ENCODE assay signal across 8 mouse cellular contexts in the genomic region with DNA sequence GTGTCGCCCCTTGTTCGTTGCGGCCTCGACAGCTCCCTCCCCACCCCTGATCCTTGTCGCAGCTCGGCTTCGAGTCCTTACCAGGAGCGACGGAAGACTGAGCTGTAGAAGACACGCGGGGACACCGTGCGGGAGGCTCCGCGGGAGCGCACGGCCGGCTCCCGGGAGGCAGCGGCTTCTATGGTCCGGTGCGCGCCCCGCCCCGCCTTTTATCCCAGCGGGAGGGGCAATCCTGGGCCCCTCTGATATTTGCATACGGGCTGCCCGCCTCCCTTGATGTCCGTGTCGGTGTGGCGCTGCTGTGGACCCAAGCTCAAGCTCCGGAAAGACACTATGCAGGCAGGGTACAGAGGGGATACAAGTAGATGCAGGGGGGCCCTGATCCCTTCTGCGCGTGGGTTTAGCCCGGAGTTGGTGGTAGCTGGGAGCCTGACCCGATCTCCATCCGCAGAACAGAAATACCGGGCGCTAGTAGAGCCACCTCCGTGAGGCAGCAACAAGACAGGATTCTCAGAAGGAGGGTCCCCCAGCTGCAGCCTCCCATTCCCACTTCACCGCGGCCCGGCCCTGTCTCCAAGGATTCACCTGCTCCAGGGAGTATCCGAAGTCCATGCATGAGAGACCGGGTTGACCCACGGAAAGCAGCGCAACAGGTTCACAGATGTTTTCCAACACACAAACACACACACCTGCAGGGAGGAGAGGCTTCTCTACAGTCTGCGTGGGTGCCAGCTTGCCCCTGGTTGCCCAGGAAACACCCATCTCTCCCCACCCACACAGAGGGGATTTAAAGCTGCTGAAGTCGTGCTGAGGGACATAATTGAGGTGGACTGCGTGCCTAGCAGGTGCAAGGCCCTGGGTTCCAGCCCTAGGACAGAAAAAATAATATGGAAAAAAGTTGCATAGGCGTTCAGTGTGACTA. TPM values are rescaled to one million over a fixed set of nuclear protein-coding genes. Genes with fewer than 3 reads are reported as not detected.
DNase-seq lines count a peak whose midpoint lies in the region; ATAC-seq lines count a peak whose summit lies in the region.

No protein-coding gene starts in this region.

- H3K27ac ChIP-seq in embryonic facial prominence, embryonic 11.5 days (replicated peaks; ENCODE audit: low read depth, low read length): no peak overlapping the region
- H3K27ac ChIP-seq in intestine, embryonic 14.5 days (ENCODE audit: low read depth): no peak overlapping the region
- no peak overlapping the region for H3K27ac ChIP-seq in liver, embryonic 13.5 days
- H3K27ac ChIP-seq in neural tube, embryonic 13.5 days (replicated peaks): no peak overlapping the region

- H3K27me3 ChIP-seq in embryonic facial prominence, embryonic 11.5 days (ENCODE audit: control insufficient read depth, insufficient read depth, low read length): peaks cover 25% of the 10 kb centered on the region
- peaks cover 35% of the 10 kb centered on the region for H3K27me3 ChIP-seq in intestine, embryonic 14.5 days (replicated peaks; ENCODE audit: control insufficient read depth, insufficient read depth, low read length)
- H3K27me3 ChIP-seq in liver, embryonic 13.5 days: peaks cover 55% of the 10 kb centered on the region
- peaks cover 43% of the 10 kb centered on the region for H3K27me3 ChIP-seq in neural tube, embryonic 13.5 days

- 0 out of 2 replicates have a peak, but pooled peaks have one; percentile 48 for ATAC-seq in embryonic facial prominence, embryonic 11.5 days (replicated peaks; ENCODE audit: insufficient number of reproducible peaks, low FRiP score, low TSS enrichment, low read depth)
- 0 out of 2 replicates have a peak, but pooled peaks have one; percentile 55 for ATAC-seq in intestine, embryonic 14.5 days (replicated peaks; ENCODE audit: low FRiP score, low TSS enrichment, low read depth)
- no peak for ATAC-seq in liver, embryonic 13.5 days (ENCODE audit: low read depth)
- peak; percentile 43 for ATAC-seq in neural tube, embryonic 13.5 days (ENCODE audit: low read depth)
- no peak for ATAC-seq in inflammation-experienced regulatory T-cells, adult 6 months

- WGBS in embryonic facial prominence, embryonic 11.5 days: 3% methylated on average over 51 of the region's 51 CpGs
- 5% methylated on average over 51 of the region's 51 CpGs for WGBS in intestine, embryonic 14.5 days
- 5% methylated on average over 51 of the region's 51 CpGs for WGBS in liver, embryonic 13.5 days (ENCODE audit: insufficient replicate concordance)
- WGBS in neural tube, embryonic 13.5 days: 3% methylated on average over 51 of the region's 51 CpGs

- H3K4me1 ChIP-seq in embryonic facial prominence, embryonic 11.5 days (ENCODE audit: control insufficient read depth, insufficient read depth, low read length): no peaks in the 10 kb centered on the region
- no peaks in the 10 kb centered on the region for H3K4me1 ChIP-seq in intestine, embryonic 14.5 days (replicated peaks; ENCODE audit: control insufficient read depth, insufficient read depth, low read length)
- H3K4me1 ChIP-seq in liver, embryonic 13.5 days (replicated peaks): peaks cover 9% of the 10 kb centered on the region; the same call in 1 of the 2 replicates
- H3K4me1 ChIP-seq in neural tube, embryonic 13.5 days (replicated peaks): peaks cover 12% of the 10 kb centered on the region

- H3K36me3 ChIP-seq in embryonic facial prominence, embryonic 11.5 days (replicated peaks; ENCODE audit: control insufficient read depth, insufficient read depth, low read depth, low read length): no peaks in the 10 kb centered on the region
- H3K36me3 ChIP-seq in intestine, embryonic 14.5 days (ENCODE audit: control insufficient read depth, insufficient read depth, low read length): no peaks in the 10 kb centered on the region
- no peaks in the 10 kb centered on the region for H3K36me3 ChIP-seq in liver, embryonic 13.5 days
- H3K36me3 ChIP-seq in neural tube, embryonic 13.5 days: no peaks in the 10 kb centered on the region

- no peaks in the 10 kb centered on the region for H3K9me3 ChIP-seq in embryonic facial prominence, embryonic 11.5 days (replicated peaks; ENCODE audit: control insufficient read depth, low read length)
- H3K9me3 ChIP-seq in intestine, embryonic 14.5 days (ENCODE audit: control insufficient read depth, low read length): no peaks in the 10 kb centered on the region
- H3K9me3 ChIP-seq in liver, embryonic 13.5 days (replicated peaks): no peaks in the 10 kb centered on the region
- H3K9me3 ChIP-seq in neural tube, embryonic 13.5 days: no peaks in the 10 kb centered on the region

- peak overlapping the region; percentile 39; the same call in 1 of the 2 replicates for H3K9ac ChIP-seq in embryonic facial prominence, embryonic 11.5 days (replicated peaks; ENCODE audit: low read length)
- H3K9ac ChIP-seq in intestine, embryonic 14.5 days (ENCODE audit: low read length): 0 out of 2 replicates have a peak overlapping the region, but pooled peaks have one; percentile 27
- no peak overlapping the region for H3K9ac ChIP-seq in liver, embryonic 13.5 days
- peak overlapping the region; percentile 62 for H3K9ac ChIP-seq in neural tube, embryonic 13.5 days

- DNase-seq in cerebellum, postnatal 10 days: peak; percentile 12 to 15
- DNase-seq in cerebellum, postnatal 4 days (ENCODE audit: low spot score in 2 of 2): no peak
- peak; percentile 37 to 39 for DNase-seq in B cell, adult 2 months
- peak; percentile 20 for DNase-seq in embryonic facial prominence, embryonic 11.5 days (ENCODE audit: low spot score)
- DNase-seq in intestine, embryonic 14.5 days (ENCODE audit: low spot score): peak; percentile 59
- DNase-seq in liver, embryonic 13.5 days: no peak

- peak overlapping the region; percentile 40 for H3K4me3 ChIP-seq in embryonic facial prominence, embryonic 11.5 days (ENCODE audit: low read depth, low read length)
- peak overlapping the region; percentile 42 for H3K4me3 ChIP-seq in intestine, embryonic 14.5 days (ENCODE audit: low read depth, low read length)
- H3K4me3 ChIP-seq in liver, embryonic 13.5 days (replicated peaks): peak overlapping the region; percentile 47
- peak overlapping the region; percentile 43 for H3K4me3 ChIP-seq in neural tube, embryonic 13.5 days

- peak overlapping the region; percentile 91 for H3K4me2 ChIP-seq in embryonic facial prominence, embryonic 11.5 days (ENCODE audit: low read depth, low read length)
- H3K4me2 ChIP-seq in intestine, embryonic 14.5 days (ENCODE audit: low read length): peak overlapping the region; percentile 80
- H3K4me2 ChIP-seq in liver, embryonic 13.5 days: peak overlapping the region; percentile 62
- H3K4me2 ChIP-seq in neural tube, embryonic 13.5 days: peak overlapping the region; percentile 85

RNA-seq across cellular contexts. Expression of a gene that starts 4.3 kb away (rescaled TPM):
- 0.17 and 0.49 TPM in 2 replicates for polyA plus RNA-seq in embryonic facial prominence, embryonic 11.5 days (2014; fragmentation: Nextera tagmentation; extraction: Ambion mirVana)
- 0.14 and 0.40 TPM in 2 replicates for polyA plus RNA-seq in intestine, embryonic 14.5 days (2014; fragmentation: Nextera tagmentation; extraction: Ambion mirVana)
- not detected in 2 replicates for polyA plus RNA-seq in liver, embryonic 13.5 days (2015; fragmentation: Nextera tagmentation; extraction: Ambion mirVana)
- 0.32 and 0.83 TPM in 2 replicates for polyA plus RNA-seq in neural tube, embryonic 13.5 days (2015; fragmentation: Nextera tagmentation; extraction: Ambion mirVana)
- under 1 TPM in 1 of 3 experiments, not detected in 2; 0.35 TPM for polyA plus RNA-seq in inflammation-experienced regulatory T-cells, adult 6 months (2017; shearing (Covaris generic))

RNA-seq across cellular contexts. Expression of a gene that starts 23.4 kb away (rescaled TPM):
- polyA plus RNA-seq in embryonic facial prominence, embryonic 11.5 days (2014; fragmentation: Nextera tagmentation; extraction: Ambion mirVana): 32.3 and 37.5 TPM in 2 replicates
- polyA plus RNA-seq in intestine, embryonic 14.5 days (2014; fragmentation: Nextera tagmentation; extraction: Ambion mirVana): 20.0 and 23.5 TPM in 2 replicates
- polyA plus RNA-seq in liver, embryonic 13.5 days (2015; fragmentation: Nextera tagmentation; extraction: Ambion mirVana): 18.1 and 22.4 TPM in 2 replicates
- polyA plus RNA-seq in neural tube, embryonic 13.5 days (2015; fragmentation: Nextera tagmentation; extraction: Ambion mirVana): 21.9 and 25.3 TPM in 2 replicates
- polyA plus RNA-seq in inflammation-experienced regulatory T-cells, adult 6 months (2017; shearing (Covaris generic)): 10 to 100 TPM; 27.7 to 35.0 (median 33.4) TPM

RNA-seq across cellular contexts. Expression of a gene that starts 58.5 kb away (rescaled TPM):
- polyA plus RNA-seq in embryonic facial prominence, embryonic 11.5 days (2014; fragmentation: Nextera tagmentation; extraction: Ambion mirVana): 634 and 647 TPM in 2 replicates
- 525 and 533 TPM in 2 replicates for polyA plus RNA-seq in intestine, embryonic 14.5 days (2014; fragmentation: Nextera tagmentation; extraction: Ambion mirVana)
- polyA plus RNA-seq in liver, embryonic 13.5 days (2015; fragmentation: Nextera tagmentation; extraction: Ambion mirVana): 235 and 283 TPM in 2 replicates
- 328 and 380 TPM in 2 replicates for polyA plus RNA-seq in neural tube, embryonic 13.5 days (2015; fragmentation: Nextera tagmentation; extraction: Ambion mirVana)
- 100 to 1,000 TPM; 186 to 215 (median 194) TPM for polyA plus RNA-seq in inflammation-experienced regulatory T-cells, adult 6 months (2017; shearing (Covaris generic))

Comparison
In these comparisons a context has a peak if more than half of its experiments do, and no peak if none do; other contexts are left out.
1. DNase-seq: peak in cerebellum, postnatal 10 days (2 of 2), B cell, adult 2 months (2 of 2), embryonic facial prominence, embryonic 11.5 days (single experiment) and intestine, embryonic 14.5 days (single experiment); none in cerebellum, postnatal 4 days (0 of 2) and liver, embryonic 13.5 days (single experiment).
2. ATAC-seq: peak in embryonic facial prominence, embryonic 11.5 days (single experiment), intestine, embryonic 14.5 days (single experiment) and neural tube, embryonic 13.5 days (single experiment); none in liver, embryonic 13.5 days (single experiment) and inflammation-experienced regulatory T-cells, adult 6 months (single experiment).
3. Peak in every context shown above with its lines, with median percentiles within 50 percentile points of each other: H3K4me2 ChIP-seq and H3K4me3 ChIP-seq.